Mouse (Mus musculus): ENCODE results near the gene Ndrg3. TPM values are rescaled to one million over a fixed set of nuclear protein-coding genes. Genes with fewer than 3 reads are reported as not detected.
"Not testable (repeated sequence)": the region's sequence is repeated elsewhere in the genome, so short reads cannot be mapped to it uniquely, and the experiment has no call there.

Ndrg3 gene
- total RNA-seq, 2 experiments from 2014 or later, result 457 to 474 TPM

DNA sequence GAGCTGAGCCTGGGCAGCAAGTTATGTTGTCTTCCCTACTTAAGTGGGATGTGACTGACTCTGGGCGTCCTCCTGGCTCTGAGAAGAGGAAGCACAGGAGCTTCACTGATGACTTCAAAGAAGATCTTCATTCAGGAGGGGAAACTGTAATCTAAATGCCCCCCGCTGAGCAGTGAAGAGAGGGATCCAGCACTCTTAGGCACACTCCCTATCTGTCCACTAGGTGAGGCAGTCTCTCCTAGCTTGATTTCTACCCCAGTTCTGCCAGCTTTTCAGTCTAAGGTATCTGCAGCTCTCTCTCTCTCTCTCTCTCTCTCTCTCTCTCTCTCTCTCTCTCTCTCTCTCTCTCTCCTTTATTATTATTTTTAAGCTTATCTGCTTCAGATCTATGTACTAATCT, 88.5 kb downstream of the Ndrg3 start:
- no peak for DNase-seq (ENCODE audit: low spot score in 2 of 2)

DNA sequence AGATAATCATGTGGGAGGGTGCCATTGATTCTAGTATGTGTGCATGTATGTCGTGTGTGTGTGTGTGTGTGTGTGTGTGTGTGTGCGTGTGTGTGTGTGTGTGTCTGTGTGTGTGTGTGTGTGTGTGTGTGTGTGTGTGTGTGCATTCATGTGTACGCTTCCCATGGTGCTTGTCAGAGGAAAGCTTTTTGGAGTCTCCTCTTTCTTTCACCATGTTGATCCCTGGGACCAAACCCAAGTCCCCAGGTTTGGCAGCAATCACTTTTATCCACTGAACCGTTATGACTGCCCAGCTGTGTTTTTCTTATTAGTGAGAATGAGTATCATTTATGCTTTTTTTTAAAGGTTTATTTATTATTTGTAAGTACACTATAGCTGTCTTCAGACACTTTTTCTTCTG, 89.4 kb downstream of the Ndrg3 start:
- DNase-seq (ENCODE audit: low spot score in 2 of 2), result not testable (repeated sequence)

DNA sequence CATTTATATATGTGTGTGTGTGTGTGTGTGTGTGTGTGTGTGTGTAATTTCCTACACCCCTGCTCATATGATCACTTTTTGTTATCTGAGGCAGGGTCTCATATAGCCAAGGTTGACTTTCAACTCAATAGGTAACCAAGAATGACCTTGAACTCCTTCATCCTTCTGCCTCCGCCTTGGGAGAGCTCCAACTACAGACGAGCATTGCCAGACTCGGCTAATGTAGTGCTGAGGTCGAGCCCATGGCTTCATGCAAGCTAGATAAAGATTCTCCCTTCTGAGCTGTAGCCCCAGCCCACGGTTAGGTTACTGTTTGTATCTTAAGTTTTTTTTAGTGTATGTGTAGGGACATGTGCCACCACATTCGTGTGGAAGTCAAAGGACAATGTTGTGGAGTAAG, 90.0 kb downstream of the Ndrg3 start:
- no peak for DNase-seq (ENCODE audit: low spot score in 2 of 2)

DNA sequence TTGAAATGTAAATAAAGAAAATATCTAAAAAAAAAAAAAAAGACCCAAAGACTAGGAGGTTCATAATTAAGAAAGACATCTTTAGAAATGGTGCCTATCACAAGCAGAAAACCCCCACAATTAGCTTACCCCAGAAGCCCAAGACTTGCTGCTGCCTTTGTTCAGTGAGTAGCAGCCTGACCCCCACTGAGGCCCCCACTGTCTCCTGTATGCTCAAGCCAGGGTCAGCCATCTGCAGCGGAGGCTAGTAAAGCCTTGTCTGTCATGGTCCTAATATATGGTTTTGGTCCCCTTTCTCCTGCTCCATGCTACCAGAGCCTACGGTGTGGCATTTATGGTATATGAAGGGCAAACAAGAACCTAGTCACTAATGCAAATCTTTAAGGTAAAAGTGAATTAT, 90.5 kb downstream of the Ndrg3 start:
- DNase-seq (ENCODE audit: low spot score in 2 of 2), result no peak

DNA sequence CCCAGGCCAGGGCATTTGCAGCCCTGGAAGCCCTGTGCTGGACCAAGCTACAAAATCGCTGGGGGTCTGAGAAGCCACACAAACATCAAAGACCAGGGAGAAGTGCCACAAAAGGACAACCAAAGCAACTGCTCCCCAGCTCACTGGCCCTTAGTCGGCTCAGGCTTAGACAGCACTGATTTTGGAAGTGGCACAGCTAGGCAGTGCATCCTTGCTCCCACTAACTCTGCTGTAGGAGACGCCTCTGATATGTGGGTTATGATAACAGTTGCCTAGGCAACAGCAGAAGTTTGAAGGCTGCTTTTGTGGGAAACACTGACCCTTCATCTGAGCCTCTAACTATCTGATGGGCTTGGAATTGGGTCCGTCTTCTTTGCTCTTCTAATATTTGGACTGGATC, 92.7 kb downstream of the Ndrg3 start:
- DNase-seq (ENCODE audit: low spot score in 2 of 2), result no peak

DNA sequence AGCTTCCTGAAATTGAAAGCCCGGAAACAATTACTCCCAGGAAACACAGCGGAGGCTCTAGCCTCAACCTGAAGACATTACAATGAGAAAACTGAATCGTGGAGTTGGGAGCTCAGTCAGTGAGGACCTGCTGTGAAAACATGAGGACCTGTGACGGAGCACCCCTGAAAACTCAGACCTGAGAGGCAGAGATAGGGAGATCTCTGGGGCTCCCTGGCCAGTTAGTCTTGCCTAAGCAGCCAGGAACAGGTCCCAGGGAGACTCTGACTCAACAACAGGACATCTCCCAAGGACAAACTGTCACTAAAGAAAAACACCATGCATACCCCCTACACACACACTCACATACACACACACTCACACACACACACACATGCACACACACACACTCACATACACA, 93.5 kb downstream of the Ndrg3 start:
- no peak for DNase-seq (ENCODE audit: low spot score in 2 of 2)

DNA sequence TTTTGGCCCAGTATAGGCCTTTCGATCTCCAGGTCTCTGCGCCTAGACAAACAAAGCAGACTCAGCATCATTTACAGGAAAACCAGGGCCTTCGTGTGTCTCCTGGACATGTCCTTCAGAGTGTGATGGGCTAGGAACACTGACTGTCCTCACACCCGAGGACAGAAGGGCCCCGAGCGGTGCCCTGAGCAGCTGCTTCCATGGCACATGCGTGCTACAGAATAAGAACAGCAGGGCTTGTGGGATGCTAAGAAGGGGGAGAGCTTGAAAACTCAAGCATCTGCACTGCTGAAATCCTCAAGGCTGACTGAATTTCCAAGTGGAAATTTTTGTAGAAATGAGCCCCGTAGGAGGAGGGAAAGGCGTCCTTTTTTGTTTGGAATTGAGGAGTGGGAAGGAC, 94.8 kb downstream of the Ndrg3 start:
- DNase-seq (ENCODE audit: low spot score in 2 of 2), result no peak

DNA sequence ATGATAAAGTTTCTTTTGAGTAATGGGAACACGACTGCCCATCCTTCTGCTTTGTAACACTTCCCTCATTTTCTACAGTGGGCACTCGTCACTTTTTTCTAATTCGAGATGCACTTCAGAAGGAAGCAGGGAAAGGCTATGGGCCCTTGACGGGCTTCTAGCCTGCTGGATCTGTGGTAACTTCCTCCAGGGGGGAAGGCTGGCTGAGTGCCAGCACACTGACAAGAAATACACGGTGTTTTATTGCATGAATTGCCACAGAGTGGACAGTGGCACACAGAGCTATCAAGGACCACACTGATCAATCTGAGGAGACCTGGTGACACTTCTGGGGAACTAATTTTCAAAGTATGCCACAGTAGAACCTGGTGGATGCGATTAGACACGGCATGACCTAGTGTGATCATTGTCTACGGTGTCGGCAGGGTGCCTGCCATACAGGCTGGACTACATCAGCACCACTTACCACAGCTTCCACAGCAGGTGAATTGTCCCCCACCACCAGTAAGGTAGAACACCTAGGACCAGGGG, 95.4 kb downstream of the Ndrg3 start:
- no peak for DNase-seq (ENCODE audit: low spot score in 2 of 2)

DNA sequence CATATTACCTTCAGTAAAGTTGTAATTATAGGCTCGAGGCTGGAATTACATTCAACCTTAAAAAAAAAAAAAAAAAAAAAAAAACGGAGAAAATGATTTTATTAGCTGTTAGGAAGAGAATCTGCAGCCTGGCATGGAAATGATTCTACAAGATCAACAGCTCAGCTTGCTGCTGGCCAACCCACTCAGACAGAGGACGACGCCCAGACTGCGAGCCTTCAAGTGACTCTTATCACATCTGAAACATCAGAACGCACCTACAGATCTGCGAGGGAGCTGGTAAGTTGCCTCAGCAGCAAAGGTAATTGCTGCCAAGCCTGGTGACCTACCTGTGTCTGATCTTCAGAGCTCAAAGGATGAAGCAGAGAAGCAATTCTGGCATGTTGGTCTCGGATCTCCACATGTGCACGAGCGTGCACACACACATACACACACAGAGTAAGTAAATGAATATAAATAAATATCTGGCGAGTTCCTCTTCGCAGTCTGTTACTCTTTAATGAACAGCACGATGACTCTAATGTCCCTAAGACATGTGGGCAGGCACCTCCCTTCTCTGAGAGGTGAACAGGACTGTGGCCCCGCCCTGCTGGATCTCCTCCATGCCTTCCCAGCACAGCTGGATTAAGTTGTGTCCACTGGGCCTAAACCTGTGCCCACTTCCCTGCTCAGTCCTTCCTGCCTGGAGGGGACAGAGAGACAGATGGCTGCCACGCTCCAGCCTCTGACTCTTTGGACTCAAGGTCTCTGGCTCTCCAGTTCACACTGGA, 97.2 kb downstream of the Ndrg3 start:
- no peak for DNase-seq (ENCODE audit: low spot score in 2 of 2)

DNA sequence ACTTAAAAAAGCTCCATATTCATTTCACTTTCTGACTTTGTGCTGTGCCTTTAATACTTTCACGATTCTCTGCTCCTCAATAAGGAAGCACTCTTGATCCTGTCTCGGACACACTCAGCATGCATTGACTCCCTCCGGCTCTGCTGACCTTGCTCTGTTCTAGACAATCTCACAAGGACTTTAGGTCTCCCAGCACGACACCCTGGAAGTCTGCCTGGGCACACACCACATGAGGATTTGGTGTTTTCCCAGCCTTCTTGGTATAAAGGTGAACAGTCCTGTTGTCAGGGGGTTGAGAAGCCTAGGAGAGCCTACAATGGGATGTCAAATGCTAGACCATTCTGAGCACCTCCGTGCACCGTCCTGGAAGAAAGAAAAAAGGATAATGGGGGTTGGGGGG, 99.0 kb downstream of the Ndrg3 start:
- no peak for DNase-seq (ENCODE audit: low spot score in 2 of 2)

DNA sequence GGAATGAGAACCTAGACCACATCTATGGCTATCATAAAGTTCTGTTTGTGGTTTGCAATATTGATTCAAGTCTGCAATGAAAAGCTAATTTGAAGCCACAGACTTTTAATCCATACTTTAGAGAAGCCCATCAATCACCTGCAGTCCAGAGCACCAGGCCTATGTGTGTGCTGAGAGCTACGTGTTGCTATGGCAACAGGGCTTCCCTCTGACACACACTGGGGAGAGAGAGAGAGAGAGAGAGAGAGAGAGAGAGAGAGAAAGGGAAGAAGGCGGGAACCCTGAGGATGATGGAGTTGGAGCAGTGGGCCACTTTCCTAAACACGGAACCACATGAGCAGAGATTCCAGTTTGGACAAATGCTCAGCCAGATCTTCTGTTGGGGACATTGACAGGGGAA, 99.6 kb downstream of the Ndrg3 start:
- DNase-seq (ENCODE audit: low spot score in 2 of 2), result no peak

DNA sequence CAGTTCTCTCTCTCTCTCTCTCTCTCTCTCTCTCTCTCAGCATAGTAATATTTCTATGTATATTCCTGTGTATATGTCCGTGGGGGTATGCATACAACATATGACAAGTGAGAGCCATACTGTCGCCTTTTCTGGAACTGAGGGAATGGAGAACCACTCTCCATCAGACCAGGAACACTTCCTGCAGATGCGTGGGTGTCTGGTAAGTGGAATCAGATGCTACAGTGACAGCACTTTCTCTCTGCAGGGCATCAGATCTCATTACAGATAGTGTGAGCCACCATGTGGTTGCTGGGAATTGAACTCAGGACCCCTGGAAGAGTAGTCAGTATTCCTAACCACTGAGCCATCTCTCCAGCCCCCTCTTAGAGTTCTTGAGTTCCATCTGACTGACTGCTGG, 103.4 kb downstream of the Ndrg3 start:
- DNase-seq (ENCODE audit: low spot score in 2 of 2), result no peak

DNA sequence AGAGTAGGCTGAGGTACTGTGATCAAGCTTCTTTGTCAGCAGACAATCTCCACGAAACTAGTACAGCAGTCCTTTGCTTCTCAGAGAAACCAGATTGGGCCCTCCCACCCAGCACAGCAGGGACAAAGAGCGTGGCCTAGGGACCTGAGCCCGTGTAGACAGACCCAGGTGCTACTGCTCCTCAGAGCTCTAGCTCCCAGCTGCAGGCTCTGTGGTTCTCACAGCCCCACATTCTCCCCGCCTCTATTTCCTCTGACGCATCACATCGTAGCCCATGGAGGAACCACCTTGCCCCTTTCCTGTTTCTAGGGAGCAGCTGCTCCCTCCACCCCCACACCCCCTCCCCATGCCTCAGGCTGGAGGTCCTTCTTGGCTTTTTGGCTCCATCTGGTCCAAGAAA, 104.8 kb downstream of the Ndrg3 start, which contains the start of gene Sla2:
TSS of gene Sla2 (minus strand) at position 176 of the 400 bp plus-strand sequence.
- DNase-seq (ENCODE audit: low spot score in 2 of 2), result no peak

DNA sequence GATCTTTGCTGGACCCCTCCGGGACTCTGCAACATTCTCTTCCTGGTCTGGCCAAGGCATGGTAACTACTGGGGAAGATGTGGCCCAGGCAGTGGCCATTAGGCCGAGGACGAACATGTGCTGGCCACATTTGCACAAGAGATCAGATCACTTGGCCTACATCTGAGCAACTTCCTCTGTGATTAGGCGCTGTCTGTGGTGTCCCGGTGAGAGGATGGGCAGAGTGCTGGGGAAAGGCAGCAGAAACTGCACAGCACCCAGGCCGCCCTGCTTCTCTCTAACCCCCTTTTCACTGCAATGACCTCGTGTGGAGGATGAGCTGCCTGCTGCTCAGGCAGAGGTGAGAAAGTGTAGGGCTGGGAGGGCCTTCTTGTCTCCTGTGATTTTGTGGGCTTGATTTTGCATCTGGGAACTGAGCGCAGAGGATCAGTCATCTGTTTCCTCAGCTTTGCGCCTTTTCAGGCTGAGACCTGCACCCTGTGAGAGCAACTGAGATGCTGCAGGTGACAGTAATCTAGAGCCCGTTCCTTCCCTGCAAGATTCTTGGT, 105.7 kb downstream of the Ndrg3 start:
- no peak for DNase-seq (ENCODE audit: low spot score in 2 of 2)

DNA sequence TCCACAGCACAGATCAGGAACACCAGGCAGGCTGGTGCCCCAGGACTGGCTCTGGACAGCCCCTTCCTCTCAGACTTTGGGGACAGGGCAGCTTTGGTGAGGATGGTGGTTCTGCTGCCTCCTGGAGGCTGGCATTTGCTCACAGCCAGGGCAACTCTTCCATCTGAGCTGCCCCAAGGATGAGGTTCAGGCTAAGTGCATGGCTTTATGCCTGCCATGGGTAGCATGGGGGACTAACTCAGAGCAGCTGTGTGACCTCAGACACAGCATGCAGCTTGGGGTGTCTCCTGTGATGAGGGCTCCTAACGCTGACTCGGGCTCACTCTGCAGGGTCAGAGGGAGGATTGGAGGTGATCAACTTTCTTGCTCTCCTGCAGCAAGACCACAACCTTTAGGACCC, 106.2 kb downstream of the Ndrg3 start:
- DNase-seq (ENCODE audit: low spot score in 2 of 2), result not testable (repeated sequence)

DNA sequence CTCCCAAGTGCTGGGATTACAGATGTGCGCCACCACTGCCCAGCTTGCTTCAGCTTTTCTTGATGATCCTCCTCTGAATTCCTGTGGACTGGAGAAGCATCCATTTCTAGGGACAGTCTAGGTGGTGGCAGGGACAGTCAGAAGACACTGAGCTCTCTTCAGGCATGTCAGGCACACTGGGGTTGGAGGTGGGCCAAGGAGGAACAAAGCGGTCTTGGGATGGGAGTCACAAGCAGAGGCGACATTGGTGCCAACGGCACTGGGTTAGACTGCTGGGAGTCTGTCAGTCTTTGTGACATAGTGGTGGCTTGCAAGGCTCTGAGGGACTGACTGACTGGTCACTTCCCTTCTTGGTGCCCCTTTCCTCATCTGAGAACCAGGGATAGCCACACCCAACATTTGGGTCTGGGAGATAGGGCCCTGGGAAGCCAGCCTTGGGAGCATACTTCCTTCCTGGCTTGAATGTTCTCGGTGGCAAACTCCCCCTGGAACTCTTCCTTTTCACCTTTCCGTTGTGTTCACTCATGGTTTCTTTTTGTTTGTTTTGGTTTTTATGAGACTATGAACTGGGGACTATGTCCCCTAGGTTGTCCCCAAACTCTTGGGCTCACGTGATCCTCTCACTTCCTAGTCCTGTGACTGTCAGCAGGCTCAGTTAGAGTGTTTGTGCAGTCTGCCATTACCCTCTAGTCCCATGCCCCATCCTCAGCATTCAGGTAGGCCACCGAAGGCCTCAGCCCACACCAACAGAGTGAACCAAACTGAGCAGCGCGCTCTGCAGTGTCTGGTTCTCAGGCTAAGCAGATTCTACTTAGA, 107.3 kb downstream of the Ndrg3 start:
- no peak for DNase-seq (ENCODE audit: low spot score in 2 of 2)

DNA sequence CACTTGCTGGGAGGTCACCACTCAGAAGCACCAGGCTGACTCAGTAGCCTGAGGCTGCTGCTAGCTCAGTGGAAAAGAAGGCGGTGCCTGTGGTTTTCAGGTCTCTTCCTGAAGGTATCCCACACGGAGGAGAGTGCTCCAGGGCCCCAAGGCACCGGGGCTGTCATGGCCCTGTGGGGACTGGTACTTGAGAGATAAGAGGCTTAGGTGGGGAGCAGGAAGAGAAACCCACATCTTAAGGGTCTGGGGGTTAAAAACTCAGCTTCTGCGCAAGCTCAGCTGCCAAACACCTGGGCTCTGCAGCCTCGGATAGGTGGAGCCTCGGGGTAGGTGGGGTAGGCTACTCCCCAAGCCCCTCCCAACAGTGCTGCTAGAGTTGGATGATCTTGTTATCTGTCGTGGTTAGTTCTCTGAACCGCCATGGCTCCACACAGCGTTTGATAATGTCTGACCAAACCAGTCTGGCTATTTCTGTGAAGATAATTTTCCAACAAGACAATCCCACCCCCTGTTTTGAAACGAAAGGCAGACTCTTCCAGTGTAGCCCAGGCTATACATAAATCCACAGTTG, 109.3 kb downstream of the Ndrg3 start:
- DNase-seq (ENCODE audit: low spot score in 2 of 2), result no peak

DNA sequence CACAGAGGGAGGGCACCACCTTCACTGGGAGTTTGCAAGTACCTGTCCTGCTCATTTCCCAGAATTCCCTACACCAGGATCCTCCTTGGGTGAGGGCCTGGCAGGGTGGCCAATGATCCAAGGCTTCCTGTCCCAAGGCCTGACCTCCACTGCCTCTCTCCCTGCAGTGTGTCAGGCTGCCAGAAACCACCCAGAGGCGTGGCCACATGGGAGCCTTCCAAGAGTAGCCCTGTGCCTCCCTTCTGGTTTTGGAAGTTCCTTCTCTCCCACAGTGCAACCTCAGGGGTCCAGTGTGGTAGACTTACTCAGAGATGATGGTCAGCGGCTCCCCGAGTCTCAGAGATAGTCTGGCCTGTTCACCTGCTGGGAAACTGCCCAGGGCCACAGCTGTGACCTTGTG, 112.3 kb downstream of the Ndrg3 start:
- no peak for DNase-seq (ENCODE audit: low spot score in 2 of 2)

DNA sequence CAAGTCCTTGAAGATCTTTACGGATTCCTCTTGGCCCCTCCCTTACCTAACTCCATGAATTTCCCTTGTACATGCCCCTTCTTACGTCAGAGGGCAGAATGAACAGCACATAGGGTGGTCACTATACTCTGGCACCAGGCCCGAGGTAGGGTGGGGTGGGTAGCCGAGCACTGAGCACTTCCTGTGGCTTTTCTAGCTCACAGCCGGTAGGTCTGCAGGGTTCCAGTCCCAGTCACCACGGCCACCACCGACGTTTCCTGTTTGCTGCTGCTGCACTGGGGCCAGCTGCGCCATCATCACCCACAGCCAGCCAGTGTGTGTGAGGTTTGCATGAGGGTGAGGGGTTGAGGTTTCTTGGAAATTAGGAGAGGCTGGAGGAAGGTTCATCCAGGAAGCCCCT, 114.1 kb downstream of the Ndrg3 start:
- DNase-seq (ENCODE audit: low spot score in 2 of 2), result no peak
